Comparison of ENCODE assay signal across 10 mouse cellular contexts in genomic region chr9:71879972-71880371, GRCm38 (mm10).
DNase-seq lines count a peak whose midpoint lies in the region; ATAC-seq lines count a peak whose summit lies in the region.
"Had no signal": no experiment of that assay in that cellular context is flagged by ENCODE, and none has a peak within 500 bp of the region (broad histone marks: within the 10 kb centered on the region; RNA-seq: fewer than 3 reads in every experiment).

No protein-coding gene starts in this region.

- H3K36me3 ChIP-seq in lung, embryonic 16.5 days (ENCODE audit: control insufficient read depth, insufficient read depth, low read length) = peaks cover 16% of the 10 kb centered on the region
- H3K36me3 ChIP-seq in forebrain, embryonic 12.5 days (replicated peaks) = peaks cover 35% of the 10 kb centered on the region
- H3K36me3 ChIP-seq in midbrain, embryonic 10.5 days = peaks cover 70% of the 10 kb centered on the region
- peaks cover 18% of the 10 kb centered on the region for H3K36me3 ChIP-seq in stomach, embryonic 16.5 days (ENCODE audit: control insufficient read depth, insufficient read depth, low read length)

- H3K4me1 ChIP-seq in lung, embryonic 16.5 days (replicated peaks; ENCODE audit: control insufficient read depth, insufficient read depth, low read length) = peaks cover 38% of the 10 kb centered on the region
- peaks cover 35% of the 10 kb centered on the region for H3K4me1 ChIP-seq in forebrain, embryonic 12.5 days
- peaks cover 65% of the 10 kb centered on the region for H3K4me1 ChIP-seq in midbrain, embryonic 10.5 days
- peaks cover 18% of the 10 kb centered on the region for H3K4me1 ChIP-seq in stomach, embryonic 16.5 days (ENCODE audit: control insufficient read depth, insufficient read depth, low read length)

- ATAC-seq in lung, embryonic 16.5 days (ENCODE audit: low read depth) = no peak
- ATAC-seq in forebrain, embryonic 12.5 days (ENCODE audit: low FRiP score) = peak; percentile 37
- 0 out of 2 replicates have a peak, but pooled peaks have one; percentile 48 for ATAC-seq in stomach, embryonic 16.5 days (ENCODE audit: insufficient read depth, low FRiP score)
- no peak for ATAC-seq in granulocyte monocyte progenitor cell, adult 5-6 weeks (replicated peaks; ENCODE audit: poor library complexity, severe bottlenecking)

- no peak overlapping the region for H3K4me3 ChIP-seq in lung, embryonic 16.5 days (ENCODE audit: low read length)
- H3K4me3 ChIP-seq in forebrain, embryonic 12.5 days (replicated peaks) = no peak overlapping the region
- no peak overlapping the region for H3K4me3 ChIP-seq in midbrain, embryonic 10.5 days
- H3K4me3 ChIP-seq in stomach, embryonic 16.5 days (replicated peaks; ENCODE audit: low read length) = no peak overlapping the region

- WGBS in lung, embryonic 16.5 days = 42% methylated on average over 5 of the region's 5 CpGs
- WGBS in forebrain, embryonic 12.5 days = 7% methylated on average over 5 of the region's 5 CpGs
- 15% methylated on average over 5 of the region's 5 CpGs for WGBS in midbrain, embryonic 10.5 days
- 29% methylated on average over 5 of the region's 5 CpGs for WGBS in stomach, embryonic 16.5 days

- H3K4me2 ChIP-seq in lung, embryonic 16.5 days (ENCODE audit: low read depth, low read length) = no peak overlapping the region
- H3K4me2 ChIP-seq in forebrain, embryonic 12.5 days = no peak overlapping the region
- H3K4me2 ChIP-seq in stomach, embryonic 16.5 days (ENCODE audit: low read depth, low read length) = no peak overlapping the region
- H3K4me2 ChIP-seq: liver, embryonic 11.5 days had no signal

- H3K27me3 ChIP-seq in lung, embryonic 16.5 days (ENCODE audit: control insufficient read depth, insufficient read depth, low read depth, low read length) = no peaks in the 10 kb centered on the region
- H3K27me3 ChIP-seq in forebrain, embryonic 12.5 days = no peaks in the 10 kb centered on the region
- H3K27me3 ChIP-seq in midbrain, embryonic 10.5 days (ENCODE audit: low read depth, poor library complexity, severe bottlenecking) = no peaks in the 10 kb centered on the region
- no peaks in the 10 kb centered on the region for H3K27me3 ChIP-seq in stomach, embryonic 16.5 days (ENCODE audit: control insufficient read depth, insufficient read depth, low read length)

- H3K9me3 ChIP-seq in lung, embryonic 16.5 days (ENCODE audit: control insufficient read depth, low read length) = no peaks in the 10 kb centered on the region
- H3K9me3 ChIP-seq in forebrain, embryonic 12.5 days = no peaks in the 10 kb centered on the region
- 0 out of 2 replicates have a peak, but pooled peaks cover 3% of the 10 kb centered on the region for H3K9me3 ChIP-seq in midbrain, embryonic 10.5 days (replicated peaks)
- no peaks in the 10 kb centered on the region for H3K9me3 ChIP-seq in stomach, embryonic 16.5 days (replicated peaks; ENCODE audit: control insufficient read depth, low read length)

- H3K9ac ChIP-seq in lung, embryonic 16.5 days (ENCODE audit: low read length) = no peak overlapping the region
- no peak overlapping the region for H3K9ac ChIP-seq in forebrain, embryonic 12.5 days
- no peak overlapping the region for H3K9ac ChIP-seq in stomach, embryonic 16.5 days (ENCODE audit: low read length)

- H3K27ac ChIP-seq in lung, embryonic 16.5 days (ENCODE audit: low read length) = peak overlapping the region; percentile 65
- peak overlapping the region; percentile 75 for H3K27ac ChIP-seq in forebrain, embryonic 12.5 days
- H3K27ac ChIP-seq in midbrain, embryonic 10.5 days (replicated peaks) = peak overlapping the region; percentile 76
- H3K27ac ChIP-seq in stomach, embryonic 16.5 days (ENCODE audit: low read length) = peak overlapping the region; percentile 42

- DNase-seq in lung, postnatal 10 days = no peak
- no peak for DNase-seq in midbrain, embryonic 10.5 days (ENCODE audit: low spot score)
- DNase-seq in cerebellum, adult 11 months = no peak
- DNase-seq: kidney, adult 11 months; layer of hippocampus, postnatal 36 days had no signal

Comparison
In these comparisons a context has a peak if more than half of its experiments do, and no peak if none do; other contexts are left out.
1. ATAC-seq: peak in forebrain, embryonic 12.5 days (single experiment) and stomach, embryonic 16.5 days (single experiment); none in lung, embryonic 16.5 days (single experiment) and granulocyte monocyte progenitor cell, adult 5-6 weeks (single experiment).
2. Peak in every context shown above with its lines, with median percentiles within 50 percentile points of each other: H3K27ac ChIP-seq.